Comparison of ENCODE assay signal across 13 mouse cellular contexts in the genomic region with DNA sequence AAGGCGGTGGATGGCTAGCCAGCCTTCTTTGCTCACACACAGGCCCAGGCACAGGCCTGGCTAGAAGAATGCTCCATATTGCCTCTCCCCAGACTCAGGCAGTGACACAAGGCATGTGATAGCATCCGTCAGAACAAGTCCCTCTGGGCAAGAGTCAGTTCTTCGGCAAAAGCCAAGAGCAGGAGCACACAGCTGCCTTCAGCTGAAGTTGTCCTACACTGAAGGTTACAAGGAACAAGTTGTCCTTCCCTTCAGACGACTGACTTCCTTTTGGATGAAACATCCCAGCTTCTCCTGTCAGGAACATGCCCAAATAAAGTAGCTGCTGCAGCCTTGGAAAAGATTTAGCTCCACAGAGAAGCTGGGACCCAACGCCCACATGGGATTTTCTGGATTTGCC.
DNase-seq lines count a peak whose midpoint lies in the region; ATAC-seq lines count a peak whose summit lies in the region.
"Had no signal": no experiment of that assay in that cellular context is flagged by ENCODE, and none has a peak within 500 bp of the region (broad histone marks: within the 10 kb centered on the region; RNA-seq: fewer than 3 reads in every experiment).

No protein-coding gene starts in this region.

- no peak overlapping the region for H3K4me2 ChIP-seq in hindbrain, embryonic 16.5 days (ENCODE audit: low read length)

- intact Hi-C loops in gastrocnemius, postnatal 36 days (cut with DNase I) = no loop called here

- H3K9me3 ChIP-seq in hindbrain, embryonic 16.5 days (ENCODE audit: control insufficient read depth, low read length) = no peaks in the 10 kb centered on the region

- H3K4me1 ChIP-seq in hindbrain, embryonic 16.5 days (ENCODE audit: control insufficient read depth, insufficient read depth, low read depth, low read length) = peaks cover 6% of the 10 kb centered on the region

- H3K27ac ChIP-seq in hindbrain, embryonic 16.5 days (ENCODE audit: low read depth, low read length) = no peak overlapping the region

- H3K9ac ChIP-seq in hindbrain, embryonic 16.5 days (ENCODE audit: low read depth, low read length) = no peak overlapping the region

- no peak for DNase-seq in frontal cortex, adult 2 months (ENCODE audit: extremely low spot score in 1 of 2, low spot score in 1 of 2)
- peak; percentile 14 to 29 for DNase-seq in gastrocnemius, postnatal 36 days
- peak; percentile 54 for DNase-seq in kidney, adult 9 months
- DNase-seq in lung, postnatal 25 days (ENCODE audit: low spot score) = peak; percentile 75
- DNase-seq in cerebellum, postnatal 10 days = no peak
- DNase-seq in urinary bladder, adult 18-20 months (ENCODE audit: low spot score in 2 of 2) = no peak
- DNase-seq: adrenal gland, adult 8-10 months; B cell, adult 2 months; right cerebral cortex, adult 18-20 months had no signal

- ATAC-seq in frontal cortex, adult (ENCODE audit: low TSS enrichment) = peak; percentile 39
- no peak for ATAC-seq in hindbrain, embryonic 16.5 days
- ATAC-seq: inflammation-experienced regulatory T-cells, adult 6 months had no signal

- no peaks in the 10 kb centered on the region for H3K36me3 ChIP-seq in hindbrain, embryonic 16.5 days (ENCODE audit: control insufficient read depth, insufficient read depth, low read length)

- no peak overlapping the region for H3K4me3 ChIP-seq in hindbrain, embryonic 16.5 days (ENCODE audit: low read length)
- H3K4me3 ChIP-seq: erythroblast, embryonic 14.5 days had no signal

- H3K27me3 ChIP-seq in hindbrain, embryonic 16.5 days (replicated peaks; ENCODE audit: control insufficient read depth, insufficient read depth, low read length) = no peaks in the 10 kb centered on the region

- 79% methylated on average over 5 of the region's 5 CpGs for WGBS in hindbrain, embryonic 16.5 days

Comparison
In these comparisons a context has a peak if more than half of its experiments do, and no peak if none do; other contexts are left out.
1. DNase-seq: peak in gastrocnemius, postnatal 36 days (2 of 2), kidney, adult 9 months (single experiment) and lung, postnatal 25 days (single experiment); none in frontal cortex, adult 2 months (0 of 2), cerebellum, postnatal 10 days (0 of 2) and urinary bladder, adult 18-20 months (0 of 2).